Comparison of ENCODE assay signal across 8 mouse cellular contexts in the genomic region with DNA sequence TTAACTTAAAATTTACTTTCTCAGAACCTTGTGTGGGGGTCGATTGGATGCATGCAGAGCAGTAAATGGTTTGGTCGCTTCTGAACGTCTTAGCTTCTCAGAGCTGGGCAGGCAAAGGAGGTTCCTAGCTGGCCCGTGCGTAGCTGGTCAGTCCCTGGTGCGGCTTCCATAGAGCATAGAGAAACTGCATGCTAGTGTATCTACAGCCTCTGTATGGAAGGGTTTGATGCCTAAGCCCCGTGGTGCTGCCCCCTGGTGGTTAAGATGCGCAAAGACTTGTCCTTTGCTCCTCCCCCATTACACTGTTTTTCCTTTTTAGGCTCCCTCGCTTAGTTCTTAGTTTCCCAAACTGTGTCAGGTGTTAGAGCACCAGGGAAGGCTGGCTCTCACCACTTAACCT. TPM values are rescaled to one million over a fixed set of nuclear protein-coding genes. Genes with fewer than 3 reads are reported as not detected.
DNase-seq lines count a peak whose midpoint lies in the region; ATAC-seq and TF ChIP-seq lines count a peak whose summit lies in the region.

No protein-coding gene starts in this region.

- H3K36me3 ChIP-seq in hindbrain, embryonic 10.5 days = no peaks in the 10 kb centered on the region
- no peaks in the 10 kb centered on the region for H3K36me3 ChIP-seq in lung, embryonic 16.5 days (ENCODE audit: control insufficient read depth, insufficient read depth, low read length)
- peaks cover 7% of the 10 kb centered on the region; the same call in 1 of the 2 replicates for H3K36me3 ChIP-seq in thymus, adult 2 months (ENCODE audit: control insufficient read depth, insufficient read depth, low read length)

- H3K4me3 ChIP-seq in hindbrain, embryonic 10.5 days = peak overlapping the region; percentile 90
- peak overlapping the region; percentile 32 for H3K4me3 ChIP-seq in lung, embryonic 16.5 days (ENCODE audit: low read length)
- peak overlapping the region; percentile 45 for H3K4me3 ChIP-seq in thymus, adult 2 months (ENCODE audit: control insufficient read depth, insufficient read depth, low read length)

- WGBS in hindbrain, embryonic 10.5 days = 2% methylated on average over 9 of the region's 9 CpGs
- 3% methylated on average over 9 of the region's 9 CpGs for WGBS in lung, embryonic 16.5 days
- 3% methylated on average over 9 of the region's 9 CpGs for WGBS in thymus, adult 2 months

- no peak; the same call in 1 of the 2 replicates for TF ChIP-seq CTCF in thymus, adult 2 months (IDR thresholded peaks at IDR 0.05; ENCODE audit: borderline replicate concordance, control insufficient read depth, extremely low read depth, insufficient read depth, low read length, poor library complexity)

- H3K9ac ChIP-seq in lung, embryonic 16.5 days (ENCODE audit: low read length) = no peak overlapping the region

- ATAC-seq in frontal cortex, adult (ENCODE audit: low TSS enrichment) = peak; percentile 56
- ATAC-seq in lung, embryonic 16.5 days (ENCODE audit: low read depth) = peak; percentile 37

- no peaks in the 10 kb centered on the region for H3K9me3 ChIP-seq in hindbrain, embryonic 10.5 days
- H3K9me3 ChIP-seq in lung, embryonic 16.5 days (ENCODE audit: control insufficient read depth, low read length) = no peaks in the 10 kb centered on the region

- peak overlapping the region; percentile 76 for H3K27ac ChIP-seq in hindbrain, embryonic 10.5 days
- no peak overlapping the region for H3K27ac ChIP-seq in lung, embryonic 16.5 days (ENCODE audit: low read length)
- no peak overlapping the region for H3K27ac ChIP-seq in thymus, adult 2 months (ENCODE audit: control insufficient read depth, insufficient read depth, low read length)

- no peaks in the 10 kb centered on the region for H3K27me3 ChIP-seq in hindbrain, embryonic 10.5 days (ENCODE audit: insufficient read depth, poor library complexity, severe bottlenecking)
- H3K27me3 ChIP-seq in lung, embryonic 16.5 days (ENCODE audit: control insufficient read depth, insufficient read depth, low read depth, low read length) = no peaks in the 10 kb centered on the region
- no peaks in the 10 kb centered on the region for H3K27me3 ChIP-seq in thymus, adult 2 months (ENCODE audit: control insufficient read depth, insufficient read depth, low read length)

- peak; percentile 90 for DNase-seq in Muller cell, postnatal 12 days (ENCODE audit: inconsistent ontology term)
- DNase-seq in cerebellum, adult 9-11 months = peak; percentile 85
- DNase-seq in hindbrain, embryonic 10.5 days (ENCODE audit: low spot score) = peak; percentile 82
- peak; percentile 80 for DNase-seq in layer of hippocampus, adult 9-11 months
- DNase-seq in ovary, adult 18-20 months (ENCODE audit: low spot score) = peak; percentile 62
- peak; percentile 85 for DNase-seq in thymus, adult 2 months

- H3K4me1 ChIP-seq in hindbrain, embryonic 10.5 days (replicated peaks) = peaks cover 62% of the 10 kb centered on the region
- H3K4me1 ChIP-seq in lung, embryonic 16.5 days (replicated peaks; ENCODE audit: control insufficient read depth, insufficient read depth, low read length) = peaks cover 19% of the 10 kb centered on the region
- peaks cover 5% of the 10 kb centered on the region for H3K4me1 ChIP-seq in thymus, adult 2 months (replicated peaks; ENCODE audit: control insufficient read depth, insufficient read depth, low read length)

- no peak for TF ChIP-seq POLR2A in thymus, adult 2 months (IDR thresholded peaks at IDR 0.05; ENCODE audit: control insufficient read depth, extremely low read depth, insufficient read depth, low read length, poor library complexity)

- peak overlapping the region; percentile 91 for H3K4me2 ChIP-seq in lung, embryonic 16.5 days (ENCODE audit: low read depth, low read length)

RNA-seq across cellular contexts. Expression of a gene that starts 2.1 kb away (rescaled TPM):
- polyA plus RNA-seq in hindbrain, embryonic 10.5 days (2016; fragmentation: Nextera tagmentation; extraction: Ambion mirVana) = 6.9 and 7.0 TPM in 2 replicates
- polyA plus RNA-seq in lung, embryonic 16.5 days (2015; fragmentation: Nextera tagmentation; extraction: Ambion mirVana) = 3.8 and 4.4 TPM in 2 replicates
- 14.8 and 16.1 TPM in 2 replicates for polyA plus RNA-seq in thymus, adult 2 months (2012; rRNA removed)

Comparison
In these comparisons a context has a peak if more than half of its experiments do, and no peak if none do; other contexts are left out.
1. H3K4me3 ChIP-seq: peak in every context shown above with its lines; median percentile 90 in hindbrain, embryonic 10.5 days; 45 in thymus, adult 2 months; 32 in lung, embryonic 16.5 days.